Mouse (Mus musculus): Measurements from ENCODE around the gene Agps. TPM values are rescaled to one million over a fixed set of nuclear protein-coding genes. Genes with fewer than 3 reads are reported as not detected.

Gene Agps
- 1.00 and 1.1 TPM in 2 replicates for polyA plus RNA-seq (2012; rRNA removed; ENCODE audit: low replicate concordance)

DNA sequence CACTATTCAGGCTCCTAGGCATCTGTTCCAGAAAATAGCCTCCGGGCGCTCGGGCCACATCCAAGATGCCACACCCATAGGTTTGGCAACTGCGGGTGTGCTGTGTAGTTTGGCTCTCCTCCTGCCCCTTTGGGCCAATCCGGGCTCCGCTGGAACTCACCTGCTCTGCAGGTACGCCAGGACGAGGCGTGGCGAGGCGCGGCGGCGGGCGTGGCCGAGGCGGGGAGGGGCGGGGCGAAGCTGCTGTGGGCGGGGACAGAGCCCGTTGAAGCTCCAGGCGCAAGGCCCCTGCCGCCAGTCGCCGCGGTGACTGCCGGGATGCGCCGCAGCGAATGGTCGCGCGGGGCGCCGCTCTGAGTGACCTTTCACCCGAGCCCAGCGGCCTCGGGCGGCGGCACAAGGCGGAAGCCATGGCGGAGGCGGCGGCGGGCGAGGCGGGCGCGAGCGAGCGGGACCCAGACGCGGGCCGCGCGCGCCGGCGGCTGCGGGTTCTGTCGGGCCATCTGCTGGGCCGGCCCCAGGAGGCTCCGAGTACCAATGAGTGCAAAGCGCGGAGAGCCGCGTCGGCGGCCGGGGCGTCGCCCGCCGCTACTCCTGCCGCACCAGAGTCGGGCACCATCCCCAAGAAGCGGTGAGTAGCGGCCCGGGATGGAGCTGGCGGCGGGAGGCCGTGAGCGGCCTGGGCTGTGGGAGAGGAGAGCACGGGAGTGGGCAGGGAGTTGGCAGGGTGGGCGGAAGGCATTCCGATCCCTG is at the start of gene Agps:
Gene Agps, plus strand, starts transcription at position 297 of the 753 bp plus-strand sequence.

DNA sequence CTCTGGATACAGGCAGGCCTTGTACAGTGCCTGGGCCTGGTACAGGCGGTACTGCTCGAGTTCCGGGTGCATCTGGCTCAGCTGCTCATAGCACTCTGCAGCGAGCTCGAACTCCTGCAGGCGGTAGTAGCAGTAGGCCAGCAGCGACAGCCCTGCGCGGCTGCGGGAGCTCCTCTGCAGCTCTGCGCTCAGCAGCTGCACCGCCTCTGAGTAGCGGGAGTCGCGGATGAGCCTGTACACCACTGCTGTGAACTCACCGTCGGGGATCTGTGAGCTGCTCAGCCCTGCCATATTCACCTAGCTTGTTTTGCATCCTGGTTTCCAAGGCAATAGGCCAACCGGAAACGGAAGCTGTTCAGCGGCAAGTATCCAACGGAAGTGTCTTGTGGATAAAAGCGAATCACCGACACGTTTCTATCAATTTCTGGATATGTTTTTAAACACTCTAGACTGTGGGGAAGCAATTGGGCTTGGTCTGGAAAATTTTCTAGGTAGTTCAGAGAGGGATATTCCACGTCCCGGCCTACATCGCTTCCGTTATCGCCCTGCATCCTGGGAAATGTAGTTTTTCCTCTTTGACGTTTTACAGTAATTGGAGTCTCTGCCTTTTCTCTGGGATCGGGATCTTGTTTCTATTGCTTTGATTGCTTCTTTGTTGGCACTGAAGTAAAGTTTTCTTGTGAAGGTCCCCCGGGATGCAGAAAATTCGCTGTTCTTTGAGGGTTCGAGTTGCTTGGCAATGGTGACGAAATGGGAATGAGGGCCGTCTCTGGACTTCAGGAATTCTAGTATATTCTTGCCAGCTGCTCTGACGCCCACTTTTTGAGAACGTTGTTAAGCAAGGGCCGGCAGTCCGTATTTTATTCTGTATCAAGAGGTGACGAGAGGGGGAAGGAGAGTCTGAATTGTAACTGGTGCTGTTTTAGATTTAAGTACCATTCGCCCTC is 106.4 kb downstream of the Agps start, which contains the start of gene Ttc30b:
Gene Ttc30b, minus strand, starts transcription at position 469 of the 947 bp plus-strand sequence.

DNA sequence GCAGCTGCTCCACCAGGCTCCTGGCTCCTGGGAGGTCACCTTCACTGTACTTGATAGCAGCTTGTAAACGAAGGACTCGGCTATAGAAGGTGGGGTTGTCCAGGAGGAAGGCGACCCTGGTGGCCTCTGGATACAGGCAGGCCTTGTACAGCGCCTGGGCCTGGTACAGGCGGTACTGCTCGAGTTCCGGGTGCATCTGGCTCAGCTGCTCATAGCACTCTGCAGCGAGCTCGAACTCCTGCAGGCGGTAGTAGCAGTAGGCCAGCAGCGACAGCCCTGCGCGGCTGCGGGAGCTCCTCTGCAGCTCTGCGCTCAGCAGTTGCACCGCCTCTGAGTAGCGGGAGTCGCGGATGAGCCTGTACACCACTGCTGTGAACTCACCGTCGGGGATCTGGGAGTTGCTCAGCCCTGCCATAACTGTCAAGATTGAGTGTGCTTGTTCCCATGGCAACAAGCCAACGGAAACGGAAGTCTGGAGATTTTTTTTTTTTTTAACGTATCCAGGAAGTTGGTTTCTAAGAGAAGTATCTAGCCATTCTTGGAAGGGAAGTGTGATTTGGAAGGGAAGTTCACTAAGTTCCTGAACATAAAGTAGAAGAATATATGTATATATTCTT is 145.9 kb downstream of the Agps start, which contains the start of gene Ttc30a2:
Gene Ttc30a2, minus strand, starts transcription at position 419 of the 617 bp plus-strand sequence.

Other genes starting within 250 kb of the Agps start
- gene Hnrnpa3, start 172.9 kb upstream of the Agps start, polyA plus RNA-seq (2012; rRNA removed; ENCODE audit: low replicate concordance): 1.7 and 3.1 TPM in 2 replicates
- 66.9 and 110 TPM in 2 replicates for gene Nfe2l2, start 127.5 kb upstream of the Agps start, polyA plus RNA-seq (2012; rRNA removed; ENCODE audit: low replicate concordance)
- 4.6 and 5.5 TPM in 2 replicates for gene Ttc30b, start 106.4 kb downstream of the Agps start, polyA plus RNA-seq (2012; rRNA removed; ENCODE audit: low replicate concordance)
- 0.04 TPM in 1 of 2 replicates, not detected in the other for gene Ttc30a2, start 146.0 kb downstream of the Agps start, polyA plus RNA-seq (2012; rRNA removed; ENCODE audit: low replicate concordance)
- 0.76 and 1.3 TPM in 2 replicates for gene Ttc30a1, start 149.8 kb downstream of the Agps start, polyA plus RNA-seq (2012; rRNA removed; ENCODE audit: low replicate concordance)